Mouse (Mus musculus) brain, embryonic 14.5 days (tissue): Measurements from ENCODE around the gene Dgki. TPM values are rescaled to one million over a fixed set of nuclear protein-coding genes. Genes with fewer than 3 reads are reported as not detected.

Experiments
- DNase-seq: peaks from one replicate; pipeline ENCODE4 v3.0.0-alpha.2; 2011; ENCODE audit warnings: low read depth
- CTCF ChIP-seq: fragments of 200-500 bp; IDR thresholded peaks from 2 replicates; pipeline ENCODE4 v1.5.1; 2012; ENCODE audit warnings: inconsistent platforms, mild to moderate bottlenecking, moderate library complexity, borderline replicate concordance; ENCODE audit not compliant: insufficient read depth, insufficient read length; ENCODE audit errors: extremely low read depth
- POLR2A ChIP-seq: fragments of 200-500 bp; IDR thresholded peaks from 2 replicates; pipeline ENCODE4 v1.6.1; 2012; ENCODE audit warnings: mild to moderate bottlenecking, inconsistent platforms, borderline replicate concordance; ENCODE audit not compliant: poor library complexity, insufficient read depth, insufficient read length, severe bottlenecking; ENCODE audit errors: extremely low read depth
- polyA plus RNA-seq: library from polyadenylated mRNA; depleted of rRNA; stranded (reverse); fragments of >200 nt; gene quantifications from 2 replicates; pipeline ENCODE4 v1.2.3, GENCODE M21; 2012

The Dgki gene
- polyA plus RNA-seq, 1 experiment = 6.5 TPM

DNA sequence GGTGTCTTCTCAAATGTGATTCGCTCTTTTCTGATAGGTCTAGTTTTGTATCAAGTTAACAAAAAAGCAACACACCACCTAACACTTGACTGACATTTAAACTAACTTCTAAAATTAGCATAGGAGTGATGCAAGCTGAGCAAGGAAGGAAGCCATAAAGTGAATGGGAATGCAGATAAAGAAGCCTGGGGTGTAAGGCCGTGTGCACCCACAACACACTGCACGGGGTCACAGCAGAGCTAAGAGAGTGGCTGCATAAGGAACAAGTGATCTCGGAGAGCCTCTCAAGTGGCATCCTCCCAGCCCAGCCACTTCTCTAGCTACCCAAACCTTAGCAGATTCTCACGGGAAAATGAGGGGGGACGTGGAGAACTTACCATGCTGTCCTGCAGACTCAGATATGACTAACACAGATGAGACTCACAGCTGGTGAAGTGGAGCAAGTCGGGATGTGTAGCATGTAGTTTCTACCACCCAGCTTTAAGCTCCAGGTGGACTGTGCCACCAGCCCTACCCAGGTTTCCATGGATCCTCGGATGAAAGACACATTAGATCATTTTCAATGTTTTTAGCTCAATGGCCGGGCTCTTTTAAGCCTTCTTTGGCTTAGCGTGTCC, 38.6 kb downstream of the Dgki start:
- TF ChIP-seq POLR2A = no peak
- no peak for TF ChIP-seq CTCF
- DNase-seq = no peak

DNA sequence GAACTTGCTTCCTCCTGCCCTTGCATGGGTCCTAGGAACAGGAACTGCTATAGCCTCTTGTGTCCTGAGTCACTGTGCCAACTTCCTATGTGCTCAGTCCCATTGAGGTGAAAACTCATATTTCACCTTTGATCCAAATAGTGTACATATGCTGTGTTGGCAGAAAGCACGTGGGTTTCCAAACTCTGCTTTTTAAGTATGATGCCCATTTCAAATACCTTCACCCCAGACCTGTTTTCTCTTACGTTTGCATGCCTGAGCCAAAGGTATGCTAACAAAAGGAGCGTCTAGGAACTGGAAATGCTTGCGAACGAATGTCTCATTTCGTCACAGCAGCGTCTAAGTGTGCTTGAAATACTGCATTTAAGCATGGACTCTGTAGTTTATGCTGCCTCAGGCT, 41.3 kb downstream of the Dgki start:
- no peak for DNase-seq
- TF ChIP-seq POLR2A (no peak), CTCF (no peak)

GRCm38 (mm10) chr6:37254144-37254543, 45.8 kb downstream of the Dgki start:
- peak; percentile 39 for DNase-seq
- no peak for TF ChIP-seq POLR2A
- TF ChIP-seq CTCF = no peak

- TF ChIP-seq CTCF (no peak), POLR2A (no peak)
- DNase-seq = no peak
These were observed 47.4 kb downstream of the Dgki start for GRCm38 (mm10) chr6:37252536-37252935.

GRCm38 (mm10) chr6:37250671-37251070, 49.3 kb downstream of the Dgki start:
- no peak for TF ChIP-seq CTCF
- no peak for TF ChIP-seq POLR2A
- no peak for DNase-seq

DNA sequence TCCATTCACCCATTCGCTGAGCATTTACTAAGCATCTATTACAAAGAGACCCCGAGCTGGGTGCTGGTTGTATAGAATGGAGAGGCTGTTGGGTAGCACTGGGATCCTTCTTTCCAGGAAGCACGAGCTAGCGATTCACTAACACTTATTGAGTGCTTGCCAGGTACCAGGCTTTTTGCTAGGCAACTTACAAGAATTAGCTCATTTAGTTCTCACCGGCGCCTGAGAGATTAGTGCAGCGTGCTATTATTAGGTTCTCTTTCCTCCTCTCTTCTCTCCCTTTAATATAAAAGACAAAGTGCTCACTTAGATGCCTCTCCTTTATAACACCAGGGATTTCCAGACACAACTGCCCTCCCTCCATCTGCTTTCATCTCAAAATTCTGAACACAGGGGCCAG, 54.2 kb downstream of the Dgki start:
- TF ChIP-seq CTCF (no peak), POLR2A (no peak)
- peak; percentile 91 for DNase-seq

- DNase-seq = no peak
- TF ChIP-seq CTCF (no peak), POLR2A (no peak)
These were observed 55.9 kb downstream of the Dgki start for GRCm38 (mm10) chr6:37244074-37244473.

- TF ChIP-seq POLR2A (no peak), CTCF (no peak)
- no peak for DNase-seq
These were observed 57.2 kb downstream of the Dgki start for GRCm38 (mm10) chr6:37242769-37243121.

GRCm38 (mm10) chr6:37242100-37242768, 57.8 kb downstream of the Dgki start:
- peak; percentile 61 for DNase-seq
- no peak for TF ChIP-seq POLR2A

- peak; percentile 39 for DNase-seq
- TF ChIP-seq POLR2A = no peak
- no peak for TF ChIP-seq CTCF
These were observed 58.5 kb downstream of the Dgki start for GRCm38 (mm10) chr6:37241434-37241833.

GRCm38 (mm10) chr6:37240140-37240539, 59.8 kb downstream of the Dgki start:
- no peak for DNase-seq
- TF ChIP-seq CTCF (no peak), POLR2A (no peak)

- no peak for DNase-seq
- TF ChIP-seq POLR2A (no peak), CTCF (no peak)
These were observed 63.1 kb downstream of the Dgki start for GRCm38 (mm10) chr6:37236893-37237292.
